In the genomic region with DNA sequence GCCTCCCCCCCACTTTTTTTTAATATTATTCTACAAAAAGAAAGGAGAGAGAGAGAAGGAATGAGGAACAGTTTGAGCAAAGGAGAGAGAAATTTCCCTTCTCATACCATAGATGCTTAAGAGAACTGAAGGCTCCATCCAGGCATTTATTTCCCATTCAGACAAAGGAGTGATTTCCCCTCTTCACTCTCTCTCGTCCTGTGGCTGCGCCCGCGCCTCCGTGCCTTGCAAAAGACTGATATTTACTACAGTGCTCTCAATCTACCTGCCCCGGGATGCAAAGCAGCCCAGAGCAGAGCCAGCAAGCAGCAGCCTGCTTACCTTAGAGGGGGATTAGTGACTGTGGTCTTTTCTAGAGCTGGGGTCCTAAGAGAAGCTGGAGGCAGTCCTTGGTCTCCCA, we compare ENCODE assay signal across 17 mouse cellular contexts.
DNase-seq lines count a peak whose midpoint lies in the region; ATAC-seq lines count a peak whose summit lies in the region.
"Had no signal": no experiment of that assay in that cellular context is flagged by ENCODE, and none has a peak within 500 bp of the region (broad histone marks: within the 10 kb centered on the region; RNA-seq: fewer than 3 reads in every experiment).

No protein-coding gene starts in this region.

- H3K9ac ChIP-seq in embryonic facial prominence, embryonic 15.5 days: no peak overlapping the region
- H3K9ac ChIP-seq in hindbrain, embryonic 15.5 days: peak overlapping the region; percentile 7; the same call in 1 of the 2 replicates
- peak overlapping the region; percentile 22; the same call in 1 of the 2 replicates for H3K9ac ChIP-seq in neural tube, embryonic 12.5 days
- H3K9ac ChIP-seq: liver, embryonic 13.5 days had no signal

- no peak for DNase-seq in heart, embryonic 10.5 days (ENCODE audit: low spot score)
- DNase-seq in heart, postnatal 14 days: no peak
- no peak for DNase-seq in lung, postnatal 25 days (ENCODE audit: low spot score)
- DNase-seq in kidney, postnatal 36 days: no peak
- DNase-seq in gastrocnemius, postnatal 25 days: no peak
- DNase-seq: adrenal gland, adult 2 months; cerebellum, postnatal 25 days; heart, adult 2 months; heart, postnatal 36 days; kidney, adult 2 months; liver, embryonic 13.5 days; lung, postnatal 14 days; right cerebral cortex, postnatal 25 days; thymus, adult 18-20 months had no signal

- intact Hi-C loops in heart, postnatal 14 days (cut with DNase I): no loop called here

- no peak overlapping the region for H3K4me2 ChIP-seq in embryonic facial prominence, embryonic 15.5 days (replicated peaks)
- H3K4me2 ChIP-seq in hindbrain, embryonic 15.5 days: peak overlapping the region; percentile 40
- H3K4me2 ChIP-seq in neural tube, embryonic 12.5 days (replicated peaks): peak overlapping the region; percentile 41
- H3K4me2 ChIP-seq: liver, embryonic 13.5 days had no signal

- no peaks in the 10 kb centered on the region for H3K36me3 ChIP-seq in heart, embryonic 10.5 days
- H3K36me3 ChIP-seq in embryonic facial prominence, embryonic 15.5 days: no peaks in the 10 kb centered on the region
- H3K36me3 ChIP-seq in hindbrain, embryonic 15.5 days: no peaks in the 10 kb centered on the region
- H3K36me3 ChIP-seq in neural tube, embryonic 12.5 days: no peaks in the 10 kb centered on the region
- H3K36me3 ChIP-seq: liver, embryonic 13.5 days had no signal

- H3K27me3 ChIP-seq in heart, embryonic 10.5 days (ENCODE audit: insufficient read depth, poor library complexity, severe bottlenecking): no peaks in the 10 kb centered on the region
- H3K27me3 ChIP-seq in embryonic facial prominence, embryonic 15.5 days: no peaks in the 10 kb centered on the region
- H3K27me3 ChIP-seq in hindbrain, embryonic 15.5 days: no peaks in the 10 kb centered on the region
- no peaks in the 10 kb centered on the region for H3K27me3 ChIP-seq in neural tube, embryonic 12.5 days (replicated peaks)

- no peaks in the 10 kb centered on the region for H3K9me3 ChIP-seq in heart, embryonic 10.5 days
- no peaks in the 10 kb centered on the region for H3K9me3 ChIP-seq in embryonic facial prominence, embryonic 15.5 days (replicated peaks)
- no peaks in the 10 kb centered on the region for H3K9me3 ChIP-seq in hindbrain, embryonic 15.5 days
- H3K9me3 ChIP-seq in neural tube, embryonic 12.5 days: no peaks in the 10 kb centered on the region
- H3K9me3 ChIP-seq: liver, embryonic 13.5 days had no signal

- WGBS in heart, embryonic 10.5 days: 75% methylated on average over 6 of the region's 6 CpGs
- WGBS in embryonic facial prominence, embryonic 15.5 days: 69% methylated on average over 6 of the region's 6 CpGs
- WGBS in hindbrain, embryonic 15.5 days: 52% methylated on average over 6 of the region's 6 CpGs
- WGBS in neural tube, embryonic 12.5 days: 46% methylated on average over 6 of the region's 6 CpGs

- peak overlapping the region; percentile 62 for H3K27ac ChIP-seq in heart, embryonic 10.5 days
- H3K27ac ChIP-seq in embryonic facial prominence, embryonic 15.5 days (replicated peaks): peak overlapping the region; percentile 28; the same call in 1 of the 2 replicates
- peak overlapping the region; percentile 74 for H3K27ac ChIP-seq in hindbrain, embryonic 15.5 days (replicated peaks)
- H3K27ac ChIP-seq in neural tube, embryonic 12.5 days: peak overlapping the region; percentile 81
- H3K27ac ChIP-seq: heart, adult 2 months; liver, embryonic 13.5 days had no signal

- no peak overlapping the region for H3K4me3 ChIP-seq in heart, embryonic 10.5 days
- H3K4me3 ChIP-seq in embryonic facial prominence, embryonic 15.5 days (replicated peaks): no peak overlapping the region
- no peak overlapping the region for H3K4me3 ChIP-seq in hindbrain, embryonic 15.5 days
- H3K4me3 ChIP-seq in neural tube, embryonic 12.5 days: no peak overlapping the region
- H3K4me3 ChIP-seq: heart, adult 2 months; liver, embryonic 13.5 days had no signal

- ATAC-seq in embryonic facial prominence, embryonic 15.5 days (ENCODE audit: insufficient number of reproducible peaks, low FRiP score, low TSS enrichment, low read depth): no peak
- no peak for ATAC-seq in hindbrain, embryonic 15.5 days (ENCODE audit: low FRiP score, low read depth)
- no peak; the same call in 1 of the 2 replicates for ATAC-seq in neural tube, embryonic 12.5 days (ENCODE audit: low FRiP score, low read depth)

- H3K4me1 ChIP-seq in heart, embryonic 10.5 days: peaks cover 55% of the 10 kb centered on the region
- H3K4me1 ChIP-seq in embryonic facial prominence, embryonic 15.5 days: peaks cover 12% of the 10 kb centered on the region; the same call in 1 of the 2 replicates
- H3K4me1 ChIP-seq in hindbrain, embryonic 15.5 days (replicated peaks): peaks cover 35% of the 10 kb centered on the region
- H3K4me1 ChIP-seq in neural tube, embryonic 12.5 days: peaks cover 39% of the 10 kb centered on the region

Comparison
In these comparisons a context has a peak if more than half of its experiments do, and no peak if none do; other contexts are left out.
1. H3K27ac ChIP-seq: peak in every context shown above with its lines; median percentile 81 in neural tube, embryonic 12.5 days; 74 in hindbrain, embryonic 15.5 days; 62 in heart, embryonic 10.5 days; 28 in embryonic facial prominence, embryonic 15.5 days.